In the genomic region with DNA sequence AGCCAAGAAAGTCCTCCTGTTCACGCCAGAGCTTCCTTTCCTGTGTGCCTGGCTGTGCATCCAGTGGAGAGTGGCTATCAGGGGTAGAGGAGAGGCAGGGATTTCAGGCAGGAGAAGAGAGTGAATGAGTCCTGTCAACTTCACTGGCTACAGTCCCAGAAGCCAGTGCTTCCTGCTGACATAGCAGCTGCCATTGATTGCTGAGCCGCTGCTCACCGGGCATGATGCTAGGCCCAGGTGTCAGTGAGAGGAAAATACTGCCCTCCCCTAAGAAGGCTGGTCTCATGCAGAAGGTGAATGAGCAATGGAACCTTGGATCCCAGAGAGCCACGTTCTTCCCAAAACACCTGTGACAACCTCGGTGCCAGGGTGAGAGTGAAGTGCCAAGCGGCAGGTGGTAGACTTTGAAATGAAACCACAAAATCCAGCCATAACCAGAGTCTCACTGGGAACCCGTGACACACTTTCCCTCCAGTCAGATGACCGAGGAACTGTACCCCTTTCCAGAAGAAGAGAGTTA, we compare ENCODE assay signal across 23 mouse cellular contexts. TPM values are rescaled to one million over a fixed set of nuclear protein-coding genes. Genes with fewer than 3 reads are reported as not detected.
DNase-seq lines count a peak whose midpoint lies in the region; ATAC-seq and TF ChIP-seq lines count a peak whose summit lies in the region.
"Had no signal": no experiment of that assay in that cellular context is flagged by ENCODE, and none has a peak within 500 bp of the region (broad histone marks: within the 10 kb centered on the region; RNA-seq: fewer than 3 reads in every experiment).

No protein-coding gene starts in this region.

- TF ChIP-seq CTCF in midbrain, postnatal 0 days (IDR thresholded peaks at IDR 0.05): no peak

- H3K27me3 ChIP-seq in midbrain, postnatal 0 days (ENCODE audit: insufficient read depth, low read length): no peaks in the 10 kb centered on the region
- H3K27me3 ChIP-seq in midbrain, embryonic 10.5 days (ENCODE audit: low read depth, poor library complexity, severe bottlenecking): no peaks in the 10 kb centered on the region
- H3K27me3 ChIP-seq: embryonic facial prominence, embryonic 12.5 days; heart, embryonic 15.5 days; stomach, embryonic 15.5 days had no signal

- no peak overlapping the region for H3K4me2 ChIP-seq in midbrain, postnatal 0 days (ENCODE audit: low read depth, low read length, poor library complexity, severe bottlenecking)
- H3K4me2 ChIP-seq: embryonic facial prominence, embryonic 12.5 days; heart, embryonic 15.5 days; liver, embryonic 11.5 days; stomach, embryonic 15.5 days had no signal

- no peak overlapping the region for H3K27ac ChIP-seq in midbrain, postnatal 0 days (ENCODE audit: low read depth, low read length)
- no peak overlapping the region for H3K27ac ChIP-seq in midbrain, embryonic 10.5 days (replicated peaks)
- H3K27ac ChIP-seq: embryonic facial prominence, embryonic 12.5 days; heart, embryonic 15.5 days; layer of hippocampus, adult 2 months; stomach, embryonic 15.5 days had no signal

- no peak for ATAC-seq in midbrain, postnatal 0 days (ENCODE audit: low FRiP score)
- ATAC-seq: activated CD4-positive, CD25-positive, alpha-beta regulatory T cell, adult 4 months; forebrain, embryonic 16.5 days; midbrain, embryonic 16.5 days had no signal

- no peaks in the 10 kb centered on the region for H3K36me3 ChIP-seq in midbrain, postnatal 0 days (ENCODE audit: insufficient read depth, low read length)
- no peaks in the 10 kb centered on the region for H3K36me3 ChIP-seq in midbrain, embryonic 10.5 days
- H3K36me3 ChIP-seq: embryonic facial prominence, embryonic 12.5 days; heart, embryonic 15.5 days; stomach, embryonic 15.5 days had no signal

- peak; percentile 51 for DNase-seq in midbrain, postnatal 0 days (ENCODE audit: low spot score)
- no peak for DNase-seq in midbrain, embryonic 10.5 days (ENCODE audit: low spot score)
- DNase-seq in cerebellum, adult 11-12 months: peak; percentile 45
- DNase-seq in cerebellum, postnatal 14 days: peak; percentile 84 to 85
- no peak for DNase-seq in thymus, postnatal 14 days
- DNase-seq in gastrocnemius, adult 8-10 months (ENCODE audit: low spot score in 2 of 2): no peak
- DNase-seq in gastrocnemius, adult 18-20 months (ENCODE audit: low spot score): no peak
- DNase-seq: adrenal gland, postnatal 10 days; heart, adult 18-20 months; heart, postnatal 4 days; kidney, adult 18-20 months; kidney, postnatal 10 days; lung, adult 18-20 months; retina, postnatal 1 day; thymus, adult 18-20 months had no signal

- no peak overlapping the region for H3K4me3 ChIP-seq in midbrain, postnatal 0 days (ENCODE audit: low read depth, low read length)
- H3K4me3 ChIP-seq in midbrain, embryonic 10.5 days: no peak overlapping the region
- H3K4me3 ChIP-seq: embryonic facial prominence, embryonic 12.5 days; heart, embryonic 15.5 days; layer of hippocampus, adult 2 months; stomach, embryonic 15.5 days had no signal

- H3K4me1 ChIP-seq in midbrain, postnatal 0 days (ENCODE audit: insufficient read depth, low read length): no peaks in the 10 kb centered on the region
- H3K4me1 ChIP-seq in midbrain, embryonic 10.5 days: no peaks in the 10 kb centered on the region; the same call in 1 of the 2 replicates
- H3K4me1 ChIP-seq: heart, embryonic 15.5 days had no signal

- H3K9ac ChIP-seq in midbrain, postnatal 0 days (replicated peaks; ENCODE audit: low read length, poor library complexity, severe bottlenecking): no peak overlapping the region
- H3K9ac ChIP-seq: embryonic facial prominence, embryonic 12.5 days; heart, embryonic 15.5 days; stomach, embryonic 15.5 days had no signal

- no peaks in the 10 kb centered on the region for H3K9me3 ChIP-seq in midbrain, postnatal 0 days (ENCODE audit: low read length)
- no peaks in the 10 kb centered on the region for H3K9me3 ChIP-seq in midbrain, embryonic 10.5 days (replicated peaks)
- H3K9me3 ChIP-seq: embryonic facial prominence, embryonic 12.5 days; heart, embryonic 15.5 days; stomach, embryonic 15.5 days had no signal

- WGBS in midbrain, postnatal 0 days: 78% methylated on average over 8 of the region's 8 CpGs
- 88% methylated on average over 8 of the region's 8 CpGs for WGBS in midbrain, embryonic 10.5 days

RNA-seq across cellular contexts. Expression of a gene that starts 46.4 kb away (rescaled TPM):
- 36.2 and 42.9 TPM in 2 replicates for total RNA-seq in midbrain, postnatal 0 days (2014; rRNA removed)
- 5.4 and 6.8 TPM in 2 replicates for polyA plus RNA-seq in midbrain, postnatal 0 days (2015; fragmentation: Nextera tagmentation; extraction: Ambion mirVana)
- 11.7 and 12.8 TPM in 2 replicates for polyA plus RNA-seq in midbrain, embryonic 10.5 days (2016; fragmentation: Nextera tagmentation; extraction: Ambion mirVana)
- total RNA-seq in gastrocnemius, adult 8-10 months (2022): 10 to 100 TPM; 45.5 to 53.4 (median 50.3) TPM
- 10 to 100 TPM; 33.6 to 46.4 TPM for total RNA-seq in gastrocnemius, adult 18-20 months (2021)

Comparison
In these comparisons a context has a peak if more than half of its experiments do, and no peak if none do; other contexts are left out.
1. DNase-seq: peak in midbrain, postnatal 0 days (single experiment), cerebellum, adult 11-12 months (single experiment) and cerebellum, postnatal 14 days (2 of 2); none in midbrain, embryonic 10.5 days (single experiment), thymus, postnatal 14 days (single experiment), gastrocnemius, adult 8-10 months (0 of 2) and gastrocnemius, adult 18-20 months (single experiment).